Mouse (Mus musculus): ENCODE measurements around the gene St3gal5. TPM values are rescaled to one million over a fixed set of nuclear protein-coding genes. Genes with fewer than 3 reads are reported as not detected.
"Not testable (repeated sequence)": the region's sequence is repeated elsewhere in the genome, so short reads cannot be mapped to it uniquely, and the experiment has no call there.

Gene St3gal5
- polyA plus RNA-seq, 1 experiment = 22.3 TPM

- no peak for DNase-seq (ENCODE audit: low spot score)
These were observed 35.4 kb downstream of the St3gal5 start for GRCm38 (mm10) chr6:72132671-72133214.

- DNase-seq (ENCODE audit: low spot score) = no peak
These were observed 37.6 kb downstream of the St3gal5 start for GRCm38 (mm10) chr6:72134850-72135515.

GRCm38 (mm10) chr6:72136016-72136415, 38.6 kb downstream of the St3gal5 start:
- DNase-seq (ENCODE audit: low spot score) = no peak

- no peak for DNase-seq (ENCODE audit: low spot score)
These were observed 39.2 kb downstream of the St3gal5 start for GRCm38 (mm10) chr6:72136543-72136942.

- no peak for DNase-seq (ENCODE audit: low spot score)
These were observed 42.3 kb downstream of the St3gal5 start for GRCm38 (mm10) chr6:72139508-72140193.

GRCm38 (mm10) chr6:72140371-72140770, 43.0 kb downstream of the St3gal5 start:
- DNase-seq (ENCODE audit: low spot score) = no peak

- no peak for DNase-seq (ENCODE audit: low spot score)
These were observed 43.8 kb downstream of the St3gal5 start for GRCm38 (mm10) chr6:72141191-72141590.

GRCm38 (mm10) chr6:72142561-72142960, 45.2 kb downstream of the St3gal5 start:
- no peak for DNase-seq (ENCODE audit: low spot score)

GRCm38 (mm10) chr6:72144353-72144752, 47.0 kb downstream of the St3gal5 start:
- no peak for DNase-seq (ENCODE audit: low spot score)

GRCm38 (mm10) chr6:72146803-72147202, 49.4 kb downstream of the St3gal5 start:
- DNase-seq (ENCODE audit: low spot score) = no peak

- no peak for DNase-seq (ENCODE audit: low spot score)
These were observed 51.3 kb downstream of the St3gal5 start for GRCm38 (mm10) chr6:72148721-72149120.

- DNase-seq (ENCODE audit: low spot score) = no peak
These were observed 52.4 kb downstream of the St3gal5 start for GRCm38 (mm10) chr6:72149797-72150196.

- DNase-seq (ENCODE audit: low spot score) = no peak
These were observed 55.3 kb downstream of the St3gal5 start for GRCm38 (mm10) chr6:72152707-72153106.

GRCm38 (mm10) chr6:72153455-72153854, 56.1 kb downstream of the St3gal5 start:
- no peak for DNase-seq (ENCODE audit: low spot score)

GRCm38 (mm10) chr6:72154008-72154407, 56.6 kb downstream of the St3gal5 start:
- not testable (repeated sequence) for DNase-seq (ENCODE audit: low spot score)

- DNase-seq (ENCODE audit: low spot score) = no peak
These were observed 57.6 kb downstream of the St3gal5 start for GRCm38 (mm10) chr6:72154938-72155531.

GRCm38 (mm10) chr6:72155649-72156048, 58.3 kb downstream of the St3gal5 start:
- DNase-seq (ENCODE audit: low spot score) = no peak

GRCm38 (mm10) chr6:72158966-72159764, 61.8 kb downstream of the St3gal5 start:
- DNase-seq (ENCODE audit: low spot score) = no peak

- no peak for DNase-seq (ENCODE audit: low spot score)
These were observed 62.5 kb downstream of the St3gal5 start for GRCm38 (mm10) chr6:72159861-72160395.

- no peak for DNase-seq (ENCODE audit: low spot score)
These were observed 63.6 kb downstream of the St3gal5 start for GRCm38 (mm10) chr6:72160991-72161390.

GRCm38 (mm10) chr6:72161751-72162150, 64.4 kb downstream of the St3gal5 start:
- no peak for DNase-seq (ENCODE audit: low spot score)

All from urinary bladder, adult 2 months (tissue).